ENCODE assay signal across 9 mouse cellular contexts in genomic region chr13:48228114-48228513, GRCm38 (mm10). TPM values are rescaled to one million over a fixed set of nuclear protein-coding genes. Genes with fewer than 3 reads are reported as not detected.
DNase-seq lines count a peak whose midpoint lies in the region; ATAC-seq and TF ChIP-seq lines count a peak whose summit lies in the region.
"Had no signal": no experiment of that assay in that cellular context is flagged by ENCODE, and none has a peak within 500 bp of the region (broad histone marks: within the 10 kb centered on the region; RNA-seq: fewer than 3 reads in every experiment).

No protein-coding gene starts in this region.

- TF ChIP-seq POLR2A in myocyte (IDR thresholded peaks at IDR 0.05; ENCODE audit: insufficient read length, low read depth), result no peak

- H3K4me1 ChIP-seq in embryonic facial prominence, embryonic 14.5 days (ENCODE audit: control insufficient read depth, insufficient read depth, low read length), result peaks cover 20% of the 10 kb centered on the region; the same call in 1 of the 2 replicates
- H3K4me1 ChIP-seq in intestine, embryonic 14.5 days (replicated peaks; ENCODE audit: control insufficient read depth, insufficient read depth, low read length), result peaks cover 8% of the 10 kb centered on the region; the same call in 1 of the 2 replicates

- ATAC-seq in embryonic facial prominence, embryonic 14.5 days (ENCODE audit: low read depth), result peak; percentile 53
- ATAC-seq in intestine, embryonic 14.5 days (replicated peaks; ENCODE audit: low FRiP score, low TSS enrichment, low read depth), result peak; percentile 29; the same call in 1 of the 2 replicates

- DNase-seq in left cerebral cortex, adult 2 months (ENCODE audit: extremely low spot score in 1 of 2, low spot score in 2 of 2), result no peak
- no peak for DNase-seq in left cerebral cortex, postnatal 36 days (ENCODE audit: low spot score in 2 of 2)
- peak; percentile 7 for DNase-seq in embryonic facial prominence, embryonic 14.5 days (ENCODE audit: low spot score)
- no peak for DNase-seq in intestine, embryonic 14.5 days (ENCODE audit: low spot score)
- no peak for DNase-seq in adrenal gland, postnatal 36 days
- no peak for DNase-seq in T-cell, adult 2 months (ENCODE audit: low spot score)
- DNase-seq in adrenal gland, postnatal 4 days (ENCODE audit: low spot score in 2 of 2), result no peak

- TF ChIP-seq CTCF in left cerebral cortex, adult 2 months (IDR thresholded peaks at IDR 0.05), result no peak

- peak overlapping the region; percentile 85 for H3K27ac ChIP-seq in left cerebral cortex, adult 2 months
- H3K27ac ChIP-seq in embryonic facial prominence, embryonic 14.5 days (replicated peaks; ENCODE audit: low read depth, low read length), result peak overlapping the region; percentile 93
- peak overlapping the region; percentile 89 for H3K27ac ChIP-seq in intestine, embryonic 14.5 days (ENCODE audit: low read depth)

- no peak overlapping the region for H3ac ChIP-seq in myocyte (ENCODE audit: control insufficient read depth, insufficient read length)

- H3K4me3 ChIP-seq in left cerebral cortex, adult 2 months, result peak overlapping the region; percentile 47
- peak overlapping the region; percentile 34 for H3K4me3 ChIP-seq in embryonic facial prominence, embryonic 14.5 days (ENCODE audit: low read depth, low read length)
- H3K4me3 ChIP-seq in intestine, embryonic 14.5 days (ENCODE audit: low read depth, low read length), result peak overlapping the region; percentile 16
- H3K4me3 ChIP-seq in myocyte, result no peak overlapping the region
- H3K4me3 ChIP-seq: erythroblast, embryonic 14.5 days had no signal

- H3K27me3 ChIP-seq in embryonic facial prominence, embryonic 14.5 days (replicated peaks; ENCODE audit: control insufficient read depth, insufficient read depth, low read length), result no peaks in the 10 kb centered on the region
- H3K27me3 ChIP-seq in intestine, embryonic 14.5 days (replicated peaks; ENCODE audit: control insufficient read depth, insufficient read depth, low read length), result no peaks in the 10 kb centered on the region
- no peaks in the 10 kb centered on the region for H3K27me3 ChIP-seq in myocyte (ENCODE audit: control insufficient read depth, insufficient read depth, insufficient read length)

- H3K9me3 ChIP-seq in embryonic facial prominence, embryonic 14.5 days (ENCODE audit: control insufficient read depth, low read length), result no peaks in the 10 kb centered on the region
- H3K9me3 ChIP-seq in intestine, embryonic 14.5 days (ENCODE audit: control insufficient read depth, low read length), result no peaks in the 10 kb centered on the region

- intact Hi-C loops in left cerebral cortex, adult 2 months (cut with DNase I), result no loop called here
- intact Hi-C loops in left cerebral cortex, postnatal 36 days (cut with DNase I), result loop anchor here (5.0 to 10.0 kb wide), 3 partner anchors 34 to 96 kb away; partner anchors contain the start of gene Id4

- H3K9ac ChIP-seq in embryonic facial prominence, embryonic 14.5 days (ENCODE audit: low read depth, low read length), result peak overlapping the region; percentile 60
- H3K9ac ChIP-seq in intestine, embryonic 14.5 days (ENCODE audit: low read length), result peak overlapping the region; percentile 39

- no peaks in the 10 kb centered on the region for H3K36me3 ChIP-seq in embryonic facial prominence, embryonic 14.5 days (ENCODE audit: control insufficient read depth, insufficient read depth, low read length)
- no peaks in the 10 kb centered on the region for H3K36me3 ChIP-seq in intestine, embryonic 14.5 days (ENCODE audit: control insufficient read depth, insufficient read depth, low read length)
- H3K36me3 ChIP-seq in myocyte (ENCODE audit: control insufficient read depth, insufficient read depth), result no peaks in the 10 kb centered on the region

- no peaks in the 10 kb centered on the region for H3K79me2 ChIP-seq in myocyte (ENCODE audit: control insufficient read depth, insufficient read depth)

- H3K4me2 ChIP-seq in embryonic facial prominence, embryonic 14.5 days (ENCODE audit: low read depth, low read length), result peak overlapping the region; percentile 66
- H3K4me2 ChIP-seq in intestine, embryonic 14.5 days (ENCODE audit: low read length), result peak overlapping the region; percentile 44
- H3K4me2 ChIP-seq in myocyte (ENCODE audit: low read depth), result peak overlapping the region; percentile 94

- WGBS in embryonic facial prominence, embryonic 14.5 days, result 14% methylated on average over 4 of the region's 4 CpGs
- 19% methylated on average over 4 of the region's 4 CpGs for WGBS in intestine, embryonic 14.5 days

TF ChIP-seq in myocyte, 11 proteins besides CTCF, POLR2A, EP300 and RAD21:
- TF ChIP-seq REST (IDR thresholded peaks at IDR 0.05; ENCODE audit: insufficient read depth, insufficient read length) (no peak), USF1 (IDR thresholded peaks at IDR 0.05; ENCODE audit: low read depth) (no peak), MYOG (IDR thresholded peaks at IDR 0.05; ENCODE audit: control insufficient read depth in 1 of 3, insufficient read depth in 1 of 3, insufficient read length in 2 of 3, low read depth in 2 of 3) (no peak)

RNA-seq across cellular contexts. Expression of gene Id4, which starts 32.9 kb away (rescaled TPM):
- total RNA-seq in left cerebral cortex, adult 2 months (2021), result 10 to 100 TPM; 39.1 to 47.2 TPM
- 10 to 100 TPM; 41.7 to 44.6 TPM for total RNA-seq in left cerebral cortex, postnatal 36 days (2021)
- polyA plus RNA-seq in embryonic facial prominence, embryonic 14.5 days (2014; fragmentation: Nextera tagmentation; extraction: Ambion mirVana), result 11.8 and 13.0 TPM in 2 replicates
- 10.9 and 15.2 TPM in 2 replicates for polyA plus RNA-seq in intestine, embryonic 14.5 days (2014; fragmentation: Nextera tagmentation; extraction: Ambion mirVana)
- polyA plus RNA-seq in myocyte (2012; fragmentation: generic; extraction: Trizol), result 0.07 TPM
- 1 to 10 TPM; 1.8 to 2.2 TPM for total RNA-seq in adrenal gland, postnatal 36 days (2021)
- total RNA-seq in adrenal gland, postnatal 4 days (2021), result 1 to 10 TPM; 5.1 to 7.7 TPM

Comparison
In these comparisons a context has a peak if more than half of its experiments do, and no peak if none do; other contexts are left out.
1. H3K4me2 ChIP-seq: peak in every context shown above with its lines; median percentile 94 in myocyte; 66 in embryonic facial prominence, embryonic 14.5 days; 44 in intestine, embryonic 14.5 days.
2. RNA of gene Id4, which starts 32.9 kb away (total RNA-seq): 39.1 to 47.2 TPM in left cerebral cortex, adult 2 months and 41.7 to 44.6 TPM in left cerebral cortex, postnatal 36 days; 5.1 to 7.7 TPM in adrenal gland, postnatal 4 days and 1.8 to 2.2 TPM in adrenal gland, postnatal 36 days; every median in the first group is over 4 times any median in the second.
3. Peak in every context shown above with its lines, with median percentiles within 50 percentile points of each other: H3K27ac ChIP-seq.